Mouse (Mus musculus) heart, adult 2 months (tissue): ENCODE results near the gene Slc7a6. TPM values are rescaled to one million over a fixed set of nuclear protein-coding genes. Genes with fewer than 3 reads are reported as not detected.

Experiments
- DNase-seq, 2 experiments: peaks; one replicate each; pipeline ENCODE4 v3.0.0; 2021
- H3K27ac ChIP-seq: fragments of 200-600 bp; 2 replicates; pipeline ENCODE4 v1.8.1; 2022
- H3K27me3 ChIP-seq: fragments of 200-500 bp; 2 replicates; pipeline ENCODE4 v1.6.1; 2012; ENCODE audit warnings: mild to moderate bottlenecking, low read length, inconsistent platforms, mixed read lengths; ENCODE audit not compliant: control insufficient read depth, insufficient read depth
- H3K36me3 ChIP-seq: fragments of 200-500 bp; 2 replicates; pipeline ENCODE4 v1.6.1; 2012; ENCODE audit warnings: low read length, inconsistent platforms; ENCODE audit not compliant: control insufficient read depth, insufficient read depth
- H3K4me1 ChIP-seq: fragments of 200-500 bp; 2 replicates; pipeline ENCODE4 v1.6.1; 2011; ENCODE audit warnings: low read length; ENCODE audit not compliant: control insufficient read depth, insufficient read depth
- H3K4me3 ChIP-seq: fragments of 200-600 bp; 2 replicates; pipeline ENCODE4 v1.8.1; 2022
- H3K79me2 ChIP-seq: fragments of 200-500 bp; replicated peaks from 2 replicates; pipeline ENCODE4 v1.6.1; 2012; ENCODE audit warnings: mild to moderate bottlenecking, inconsistent platforms, low read length, moderate library complexity, mixed read lengths; ENCODE audit not compliant: control insufficient read depth, insufficient read depth
- H3K9ac ChIP-seq: fragments of 200-500 bp; 2 replicates; pipeline ENCODE4 v1.6.1; 2012; ENCODE audit warnings: low read depth, mild to moderate bottlenecking, control low read depth, inconsistent platforms, low read length, mixed read lengths
- CTCF ChIP-seq: fragments of 200-600 bp; IDR thresholded peaks from 2 replicates; pipeline ENCODE4 v1.8.1; 2022; ENCODE audit warnings: antibody characterized with exemption, mild to moderate bottlenecking, moderate library complexity
- EP300 ChIP-seq: fragments of 200-500 bp; IDR thresholded peaks from 2 replicates; pipeline ENCODE4 v1.6.1; 2011; ENCODE audit warnings: low read depth, low read length, control low read depth; ENCODE audit not compliant: insufficient read depth
- POLR2A ChIP-seq: fragments of 200-500 bp; IDR thresholded peaks from 2 replicates; pipeline ENCODE4 v1.6.1; 2011; ENCODE audit warnings: mild to moderate bottlenecking, low read depth, low read length, control low read depth; ENCODE audit not compliant: insufficient read depth
- WGBS: fragments of 180-500 bp; shearing (Covaris S2); methylation state at CpG from one replicate; pipeline ENCODE4 v1.1.7; 2018; 5-methylcytosine and 5-hydroxymethylcytosine counted together
- intact Hi-C: fragments of 180-260 bp; cut with DNase I; formaldehyde crosslinking; loops from one replicate; pipeline ENCODE4 v1.15.1; 2025
- polyA plus RNA-seq: library from polyadenylated mRNA; depleted of rRNA; stranded (reverse); fragments of >200 nt; gene quantifications from 2 replicates; pipeline ENCODE4 v1.2.3, GENCODE M21; 2012
- total RNA-seq, 2 experiments: library from RNA; stranded (reverse); gene quantifications; 2 replicates each; pipeline ENCODE4 v1.2.3; 2021

Gene Slc7a6
- total and polyA plus RNA-seq, 3 experiments = 10.2 to 14.7 (median 10.8) TPM

DNA sequence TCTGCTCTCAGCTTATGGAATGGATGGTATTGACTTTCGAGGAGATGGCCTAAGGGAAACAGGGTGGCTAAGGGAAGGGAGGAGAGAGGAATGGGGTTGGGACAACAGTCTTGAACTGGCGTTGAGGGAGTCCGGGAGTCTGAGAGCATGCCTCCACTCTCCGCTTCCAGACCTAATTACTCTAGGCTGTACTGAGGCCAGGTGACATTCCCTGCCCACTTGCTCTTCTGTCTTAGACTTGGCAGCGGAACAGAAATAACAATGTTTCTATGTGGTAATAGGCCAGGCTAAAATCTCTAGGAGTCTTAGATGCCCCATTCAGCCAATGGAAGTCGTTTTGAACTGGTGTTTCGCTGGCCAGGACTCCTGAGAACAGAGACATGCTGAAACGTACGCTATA is 17.6 kb upstream of the Slc7a6 start:
- TF ChIP-seq POLR2A (no peak), CTCF (no peak), EP300 (no peak)
- WGBS = 62% methylated on average over 9 of the region's 9 CpGs
- no peak for DNase-seq
- H3K79me2 ChIP-seq = no peaks in the 10 kb centered on the region; the same call in 1 of the 2 replicates
- peaks cover 1% of the 10 kb centered on the region for H3K4me1 ChIP-seq
- peak overlapping the region; percentile 71 for H3K4me3 ChIP-seq
- H3K9ac ChIP-seq = no peak overlapping the region
- peak overlapping the region; percentile 6 for H3K27ac ChIP-seq
- H3K27me3 ChIP-seq = no peaks in the 10 kb centered on the region
- intact Hi-C loops = loop anchor here (5.0 kb wide), 1 partner anchor 61 kb away; the partner anchor contains the start of genes Prmt7 and Slc7a6os
- H3K36me3 ChIP-seq = no peaks in the 10 kb centered on the region

DNA sequence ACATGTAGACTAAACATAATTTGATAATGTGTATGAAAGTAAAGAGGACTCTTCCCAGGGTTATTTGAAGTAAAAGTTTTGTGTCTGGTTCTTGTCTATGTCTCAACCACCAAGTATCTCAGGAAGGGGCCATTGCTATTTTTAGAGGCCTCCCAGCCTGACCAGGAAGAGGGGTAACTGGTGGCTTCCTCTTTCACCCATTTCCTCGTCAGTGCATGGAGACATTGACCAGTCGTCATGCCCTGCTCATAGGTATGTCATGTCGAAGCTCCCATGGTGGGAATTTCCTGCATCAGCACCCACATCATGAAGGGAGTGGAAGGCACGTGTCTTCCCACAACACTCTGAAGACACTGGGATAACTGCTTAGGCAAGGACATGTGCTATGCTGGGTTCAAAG is 15.8 kb upstream of the Slc7a6 start:
- H3K4me1 ChIP-seq = peaks cover 1% of the 10 kb centered on the region
- peaks cover 2% of the 10 kb centered on the region; the same call in 1 of the 2 replicates for H3K36me3 ChIP-seq
- no peaks in the 10 kb centered on the region for H3K27me3 ChIP-seq
- intact Hi-C loops = loop anchor here (5.0 kb wide), 1 partner anchor 59 kb away; the partner anchor contains the start of genes Prmt7 and Slc7a6os
- TF ChIP-seq POLR2A (no peak), CTCF (no peak), EP300 (no peak)
- H3K27ac ChIP-seq = no peak overlapping the region
- WGBS = 29% methylated on average over 4 of the region's 4 CpGs
- no peak overlapping the region for H3K4me3 ChIP-seq
- DNase-seq = no peak
- H3K79me2 ChIP-seq = no peaks in the 10 kb centered on the region; the same call in 1 of the 2 replicates
- no peak overlapping the region for H3K9ac ChIP-seq

DNA sequence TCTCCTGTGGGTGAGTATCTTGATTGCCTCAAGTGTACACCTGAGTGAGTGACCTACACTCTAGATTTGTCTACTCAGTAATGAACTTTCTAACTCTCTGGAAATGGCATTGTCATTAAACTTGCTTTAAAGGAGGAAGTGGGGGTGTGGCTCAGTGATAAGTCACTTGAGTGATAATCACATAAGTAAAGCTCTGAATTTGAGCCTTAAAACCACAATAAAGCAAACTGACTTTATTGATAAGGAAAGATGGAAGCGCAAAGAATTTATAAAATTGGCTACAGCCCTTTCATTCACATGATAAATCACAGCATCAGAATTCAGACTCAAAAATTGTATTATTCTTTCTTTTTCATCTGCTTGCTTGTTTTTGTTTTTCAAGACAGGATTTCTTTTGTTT is 11.2 kb upstream of the Slc7a6 start:
- no peaks in the 10 kb centered on the region; the same call in 1 of the 2 replicates for H3K79me2 ChIP-seq
- H3K36me3 ChIP-seq = peaks cover 2% of the 10 kb centered on the region; the same call in 1 of the 2 replicates
- WGBS = 86% methylated on average over 1 of the region's 1 CpGs

DNA sequence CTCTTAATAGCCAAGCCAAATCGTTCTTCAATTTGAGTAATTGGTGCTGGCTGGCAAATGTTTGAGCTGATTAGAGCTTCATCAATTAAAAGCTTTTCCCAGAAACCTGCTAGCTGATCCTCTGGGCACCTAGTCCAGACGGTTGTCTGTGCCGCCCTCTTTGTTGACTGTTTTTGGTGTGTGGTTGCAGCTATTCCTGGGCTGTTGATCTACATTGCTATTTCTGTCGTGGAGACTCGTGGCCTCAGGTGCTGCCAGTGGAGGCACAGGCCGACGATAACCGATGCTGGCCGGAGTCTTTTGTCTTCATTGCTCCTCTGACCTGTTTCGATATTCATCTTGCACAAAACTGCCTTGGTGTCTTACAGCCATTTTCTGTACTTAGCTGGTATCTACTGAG is 10.3 kb upstream of the Slc7a6 start:
- H3K9ac ChIP-seq = no peak overlapping the region
- peaks cover 2% of the 10 kb centered on the region; the same call in 1 of the 2 replicates for H3K36me3 ChIP-seq
- no peak; the same call in 1 of the 2 replicates for TF ChIP-seq EP300
- no peak for TF ChIP-seq CTCF
- no peak for TF ChIP-seq POLR2A
- intact Hi-C loops = no loop called here
- 62% methylated on average over 10 of the region's 10 CpGs for WGBS
- H3K79me2 ChIP-seq = no peaks in the 10 kb centered on the region
- H3K4me3 ChIP-seq = no peak overlapping the region
- peak; percentile 32 to 64 for DNase-seq
- H3K4me1 ChIP-seq = no peaks in the 10 kb centered on the region
- H3K27ac ChIP-seq = peak overlapping the region; percentile 81
- H3K27me3 ChIP-seq = no peaks in the 10 kb centered on the region

More for the DNA sequence above, 11.2 kb upstream of the Slc7a6 start:
- Histone ChIP-seq H3K4me3 (no peak overlapping the region), H3K27ac (no peak overlapping the region), H3K27me3 (no peaks in the 10 kb centered on the region), H3K4me1 (peaks cover 1% of the 10 kb centered on the region; the same call in 1 of the 2 replicates), H3K9ac (no peak overlapping the region)
- DNase-seq = no peak
- intact Hi-C loops = no loop called here
- TF ChIP-seq POLR2A = no peak
- no peak for TF ChIP-seq CTCF

DNA sequence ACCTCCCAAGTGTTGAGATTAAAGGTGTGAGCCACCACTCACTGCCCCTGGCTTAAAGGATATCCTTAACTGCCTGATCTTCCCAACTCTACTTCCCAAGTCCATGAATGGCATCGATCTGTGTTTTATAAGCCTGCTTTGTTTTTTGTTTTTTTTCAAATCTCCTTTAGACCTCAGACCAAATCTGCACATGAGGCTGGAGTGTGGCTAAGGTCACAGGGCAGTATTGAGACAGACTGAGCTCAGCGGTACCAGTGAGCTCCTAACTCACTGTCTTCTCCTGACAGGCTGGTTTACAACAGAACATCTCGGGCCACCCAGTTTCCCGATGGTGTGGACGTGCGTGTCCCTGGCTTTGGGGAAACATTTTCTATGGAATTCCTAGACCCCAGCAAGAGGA is 8.8 kb upstream of the Slc7a6 start:
- Histone ChIP-seq H3K36me3 (peaks cover 2% of the 10 kb centered on the region; the same call in 1 of the 2 replicates), H3K27ac (no peak overlapping the region), H3K4me1 (no peaks in the 10 kb centered on the region), H3K9ac (no peak overlapping the region), H3K79me2 (no peaks in the 10 kb centered on the region), H3K27me3 (no peaks in the 10 kb centered on the region), H3K4me3 (no peak overlapping the region)
- peak in 1 of 2 experiments; percentile 14 for DNase-seq
- intact Hi-C loops = no loop called here
- WGBS = 93% methylated on average over 6 of the region's 6 CpGs
- no peak for TF ChIP-seq CTCF
- TF ChIP-seq POLR2A = no peak
- no peak for TF ChIP-seq EP300

DNA sequence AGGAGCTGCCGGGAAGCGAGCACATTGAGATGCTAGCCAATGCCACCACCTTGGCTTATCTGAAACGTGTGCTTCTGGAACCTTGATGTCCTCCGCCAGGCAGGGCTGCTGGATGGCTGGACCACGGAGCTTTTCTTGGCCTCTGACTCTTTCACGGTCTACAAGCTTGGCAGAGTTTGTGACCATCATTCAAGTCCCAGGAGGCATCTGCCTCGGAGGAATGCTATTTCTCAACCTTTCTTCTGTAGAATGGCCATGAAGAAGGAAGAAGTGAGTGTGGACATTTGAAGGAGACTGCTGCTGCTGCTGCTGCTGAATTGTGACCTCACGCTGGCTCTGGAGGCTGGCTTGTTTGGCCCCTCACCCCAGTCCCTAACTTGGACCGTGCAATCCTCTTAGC is 5.4 kb upstream of the Slc7a6 start:
- peak in 1 of 2 experiments; percentile 10 for DNase-seq
- Histone ChIP-seq H3K27me3 (no peaks in the 10 kb centered on the region), H3K79me2 (no peaks in the 10 kb centered on the region), H3K36me3 (no peaks in the 10 kb centered on the region), H3K4me3 (no peak overlapping the region), H3K9ac (no peak overlapping the region), H3K27ac (no peak overlapping the region), H3K4me1 (no peaks in the 10 kb centered on the region; the same call in 1 of the 2 replicates)
- 79% methylated on average over 9 of the region's 9 CpGs for WGBS
- intact Hi-C loops = no loop called here
- no peak for TF ChIP-seq EP300
- no peak for TF ChIP-seq POLR2A
- no peak for TF ChIP-seq CTCF
